Mouse (Mus musculus) lung, postnatal 0 days (tissue): ENCODE data around the gene Rimbp2. TPM values are rescaled to one million over a fixed set of nuclear protein-coding genes. Genes with fewer than 3 reads are reported as not detected.
"Not testable (repeated sequence)": the region's sequence is repeated elsewhere in the genome, so short reads cannot be mapped to it uniquely, and the experiment has no call there.

Experiments used
- ATAC-seq: fragments of 200-750 bp; cut with Nextera tagmentation; 2 replicates; pipeline ENCODE4 v1.8.0; 2017; ENCODE audit warnings: moderate library complexity
- DNase-seq: peaks from one replicate; pipeline ENCODE4 v3.0.0-alpha.2; 2016; ENCODE audit warnings: low spot score
- H3K27ac ChIP-seq: fragments of 300-500 bp; sonication (generic); 2 replicates; pipeline ENCODE4 v1.5.1; 2014; ENCODE audit warnings: antibody characterized with exemption, mild to moderate bottlenecking, low read length, mixed read lengths
- H3K27me3 ChIP-seq: fragments of 300-500 bp; sonication (generic); replicated peaks from 2 replicates; pipeline ENCODE4 v1.6.1; 2014; ENCODE audit warnings: low read length, mixed read lengths; ENCODE audit not compliant: insufficient read depth
- H3K36me3 ChIP-seq: fragments of 300-500 bp; sonication (generic); 2 replicates; pipeline ENCODE4 v1.6.1; 2014; ENCODE audit warnings: low read length, mixed read lengths; ENCODE audit not compliant: insufficient read depth
- H3K4me1 ChIP-seq: fragments of 300-500 bp; sonication (generic); 2 replicates; pipeline ENCODE4 v1.6.1; 2014; ENCODE audit warnings: antibody characterized with exemption, low read depth, low read length, mixed read lengths; ENCODE audit not compliant: insufficient read depth
- H3K4me2 ChIP-seq: fragments of 300-500 bp; sonication (generic); replicated peaks from 2 replicates; pipeline ENCODE4 v1.6.1; 2014; ENCODE audit warnings: low read depth, mild to moderate bottlenecking, low read length, moderate library complexity, mixed read lengths
- H3K4me3 ChIP-seq: fragments of 300-500 bp; sonication (generic); 2 replicates; pipeline ENCODE4 v1.5.1; 2014; ENCODE audit warnings: low read depth, low read length
- H3K9ac ChIP-seq: fragments of 300-500 bp; sonication (generic); replicated peaks from 2 replicates; pipeline ENCODE4 v1.6.1; 2014; ENCODE audit warnings: low read depth, mild to moderate bottlenecking
- H3K9me3 ChIP-seq: fragments of 300-500 bp; sonication (generic); 2 replicates; pipeline ENCODE4 v1.6.1; 2016; ENCODE audit warnings: low read length, mixed read lengths
- CTCF ChIP-seq: IDR thresholded peaks from 2 replicates; pipeline ENCODE4 v1.5.1; 2016; ENCODE audit warnings: antibody characterized with exemption, mild to moderate bottlenecking
- EP300 ChIP-seq: IDR thresholded peaks from 2 replicates; pipeline ENCODE4 v1.6.1; 2016; ENCODE audit warnings: antibody characterized with exemption, mild to moderate bottlenecking, control low read depth
- WGBS: fragments of 180-500 bp; shearing (Covaris S2); extraction: QIAGEN DNeasy Blood & Tissue Kit; methylation state at CpG from one replicate; pipeline ENCODE4 v1.1.7; 2014; 5-methylcytosine and 5-hydroxymethylcytosine counted together
- polyA plus RNA-seq: library from polyadenylated mRNA; unstranded; fragments of >200 nt; fragmentation: Nextera tagmentation; extraction: Ambion mirVana; gene quantifications from 2 replicates; pipeline ENCODE4 v1.2.1, GENCODE M21; 2015

The Rimbp2 gene
- polyA plus RNA-seq, 1 experiment from 2014 or later, result not detected

DNA sequence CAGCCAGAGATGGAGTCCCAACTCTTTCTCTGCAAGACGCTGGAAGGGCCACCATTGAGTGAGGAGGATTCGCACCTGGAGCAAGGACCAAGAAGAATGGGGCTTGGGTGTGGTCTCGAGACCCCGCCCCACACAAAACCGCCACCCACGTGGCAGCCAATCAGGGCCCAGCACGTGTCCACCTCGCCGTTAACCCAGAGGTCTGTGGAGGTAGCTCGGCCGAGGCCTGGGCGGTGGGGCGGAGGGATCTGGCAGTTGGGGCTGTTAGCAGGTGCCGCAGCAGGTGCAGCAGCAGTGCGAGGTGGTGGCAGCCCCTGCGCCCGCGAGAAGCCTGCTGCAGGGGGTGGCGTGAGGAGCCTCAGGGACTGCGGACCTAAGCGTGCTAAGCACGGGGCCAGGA is 217.4 kb downstream of the Rimbp2 start:
- DNase-seq, result no peak
- no peak overlapping the region for H3K27ac ChIP-seq
- no peak overlapping the region for H3K4me3 ChIP-seq
- no peak for ATAC-seq
- no peaks in the 10 kb centered on the region for H3K9me3 ChIP-seq
- TF ChIP-seq CTCF, result no peak
- TF ChIP-seq EP300, result no peak
- H3K9ac ChIP-seq, result no peak overlapping the region
- 68% methylated on average over 21 of the region's 22 CpGs for WGBS
- H3K4me2 ChIP-seq, result no peak overlapping the region
- no peaks in the 10 kb centered on the region for H3K4me1 ChIP-seq
- no peaks in the 10 kb centered on the region for H3K27me3 ChIP-seq
- no peaks in the 10 kb centered on the region for H3K36me3 ChIP-seq

DNA sequence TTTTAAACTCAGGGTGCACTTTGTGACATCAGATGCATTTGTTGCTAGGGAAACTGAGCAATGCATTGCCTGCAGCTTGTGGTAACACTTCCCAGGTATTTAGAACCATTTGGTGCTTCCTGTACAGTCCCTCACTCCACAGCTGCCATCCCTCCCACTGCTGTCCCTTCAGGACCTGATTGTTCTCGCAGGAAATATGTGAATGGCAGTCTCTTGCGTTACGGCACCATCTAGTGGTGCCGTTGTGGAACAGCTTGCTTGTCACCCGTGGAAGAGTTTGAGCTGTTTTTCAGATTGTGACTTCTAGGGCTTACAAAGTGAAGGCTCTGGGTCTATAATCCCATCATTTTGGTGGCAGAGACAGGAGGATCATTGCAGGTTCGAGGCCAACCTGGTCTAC is 219.3 kb downstream of the Rimbp2 start:
- Histone ChIP-seq H3K4me3 (no peak overlapping the region), H3K27me3 (no peaks in the 10 kb centered on the region), H3K27ac (no peak overlapping the region), H3K36me3 (no peaks in the 10 kb centered on the region), H3K9ac (no peak overlapping the region), H3K4me1 (no peaks in the 10 kb centered on the region), H3K9me3 (no peaks in the 10 kb centered on the region), H3K4me2 (no peak overlapping the region)
- TF ChIP-seq CTCF (peak; percentile 94), EP300 (no peak)
- 0% methylated on average over 6 of the region's 6 CpGs for WGBS
- no peak for ATAC-seq
- DNase-seq, result peak; percentile 73

DNA sequence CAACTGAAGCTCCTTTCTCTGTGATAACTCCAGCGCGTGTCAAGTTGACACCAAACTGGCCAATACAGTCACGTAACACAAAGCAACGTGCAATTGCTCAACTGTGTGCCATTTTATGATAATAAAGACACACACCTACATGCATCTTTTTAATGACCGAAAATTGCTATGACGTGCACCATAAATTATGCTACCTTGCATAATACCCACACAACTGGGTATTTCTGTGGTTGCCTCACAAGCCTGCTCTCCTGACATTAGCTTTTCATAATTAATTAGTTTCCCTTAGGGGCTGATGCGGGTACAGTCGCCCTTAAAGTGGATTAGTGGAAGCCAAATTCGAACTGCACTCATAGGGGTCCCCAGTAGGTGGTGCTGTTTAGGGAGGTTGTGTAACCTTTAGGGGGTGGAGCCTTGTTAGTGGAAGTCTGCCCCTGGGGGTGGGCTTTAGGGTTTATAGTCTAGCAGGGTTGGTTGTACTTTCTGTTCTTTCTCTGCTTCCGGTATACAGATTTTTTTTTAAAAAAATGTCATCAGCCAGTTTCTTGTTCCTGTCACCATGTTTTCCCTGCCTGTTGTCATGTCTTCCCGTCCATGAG is 220.8 kb downstream of the Rimbp2 start:
- H3K9ac ChIP-seq, result no peak overlapping the region
- no peak for TF ChIP-seq EP300
- peak; percentile 52 for TF ChIP-seq CTCF
- H3K4me2 ChIP-seq, result no peak overlapping the region
- no peak overlapping the region for H3K27ac ChIP-seq
- no peak overlapping the region for H3K4me3 ChIP-seq
- WGBS, result 73% methylated on average over 11 of the region's 11 CpGs
- no peaks in the 10 kb centered on the region for H3K9me3 ChIP-seq
- ATAC-seq (no peak), DNase-seq (peak; percentile 6)
- no peaks in the 10 kb centered on the region for H3K4me1 ChIP-seq
- H3K27me3 ChIP-seq, result no peaks in the 10 kb centered on the region
- no peaks in the 10 kb centered on the region for H3K36me3 ChIP-seq

DNA sequence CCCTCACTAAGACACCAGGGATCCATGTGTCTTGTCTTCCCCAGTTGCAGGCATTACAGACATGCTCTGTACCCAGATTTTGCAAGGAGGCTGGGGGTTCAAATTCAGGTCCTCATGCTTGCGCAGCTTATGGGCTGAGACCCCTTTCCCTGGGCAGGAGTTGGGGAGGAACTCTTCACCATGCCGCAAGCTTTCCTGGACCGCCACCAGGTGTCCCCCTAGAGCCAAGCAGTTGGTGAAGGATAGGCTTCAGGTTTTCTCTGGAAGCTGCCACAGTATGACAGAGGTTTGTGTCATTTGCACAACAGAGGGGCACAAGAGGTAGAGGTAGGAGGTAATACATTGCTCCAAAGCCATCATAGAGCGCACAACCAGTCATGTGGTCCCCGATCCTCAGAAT is 222.7 kb downstream of the Rimbp2 start:
- TF ChIP-seq CTCF, result peak; percentile 61
- TF ChIP-seq EP300, result no peak
- H3K4me1 ChIP-seq, result no peaks in the 10 kb centered on the region

DNA sequence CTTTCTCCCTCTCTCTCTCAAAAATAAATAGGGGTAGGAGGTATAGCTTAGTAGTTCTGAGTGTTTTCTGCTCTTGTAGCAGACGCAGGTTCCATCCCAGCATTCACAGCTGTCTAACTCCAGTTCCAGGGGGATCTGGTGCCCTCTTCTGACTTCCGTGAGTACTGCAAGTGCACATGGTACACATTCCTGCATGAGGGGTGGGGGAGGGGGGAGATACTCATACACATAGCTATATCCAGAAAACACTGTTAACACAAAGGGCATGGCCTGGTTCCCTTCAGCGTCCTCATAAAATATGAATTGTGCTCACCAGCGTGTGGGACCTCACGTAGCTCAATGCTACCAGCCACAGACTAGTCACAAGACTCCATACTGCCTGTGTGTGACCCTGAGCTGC is 223.9 kb downstream of the Rimbp2 start:
- Histone ChIP-seq H3K4me2 (no peak overlapping the region), H3K4me3 (no peak overlapping the region), H3K9me3 (no peaks in the 10 kb centered on the region), H3K27me3 (no peaks in the 10 kb centered on the region), H3K36me3 (no peaks in the 10 kb centered on the region), H3K9ac (no peak overlapping the region), H3K4me1 (no peaks in the 10 kb centered on the region), H3K27ac (no peak overlapping the region)
- ATAC-seq (no peak), DNase-seq (no peak)
- 76% methylated on average over 5 of the region's 5 CpGs for WGBS
- TF ChIP-seq EP300 (no peak), CTCF (peak; percentile 59)

More for the DNA sequence above, 222.7 kb downstream of the Rimbp2 start:
- DNase-seq (no peak), ATAC-seq (no peak)
- H3K4me2 ChIP-seq, result no peak overlapping the region
- H3K27ac ChIP-seq, result no peak overlapping the region
- no peak overlapping the region for H3K9ac ChIP-seq
- no peaks in the 10 kb centered on the region for H3K9me3 ChIP-seq
- no peak overlapping the region for H3K4me3 ChIP-seq
- no peaks in the 10 kb centered on the region for H3K36me3 ChIP-seq
- 39% methylated on average over 5 of the region's 5 CpGs for WGBS
- no peaks in the 10 kb centered on the region for H3K27me3 ChIP-seq

DNA sequence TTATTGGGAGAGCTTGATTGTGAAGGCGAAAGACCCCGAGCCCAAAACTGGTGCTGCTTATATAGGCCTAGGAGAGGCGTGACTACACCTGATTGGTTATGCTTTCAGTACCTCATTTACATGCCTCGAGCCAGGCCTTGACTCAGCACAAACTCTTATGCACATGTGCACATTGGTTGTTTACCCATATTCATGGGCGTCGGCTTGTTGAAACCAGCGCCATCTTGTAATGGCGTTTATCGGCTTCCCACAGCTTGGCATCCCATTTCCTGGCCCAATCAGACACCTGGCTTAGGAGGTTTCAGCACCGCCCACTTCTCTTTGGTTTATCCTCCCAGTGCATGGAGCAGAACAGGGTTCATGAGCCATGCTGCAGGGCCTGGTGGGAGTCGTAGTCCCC is 232.8 kb downstream of the Rimbp2 start:
- H3K27ac ChIP-seq, ATAC-seq, H3K4me3 ChIP-seq, H3K4me2 ChIP-seq, H3K27me3 ChIP-seq, H3K4me1 ChIP-seq, H3K36me3 ChIP-seq, DNase-seq, H3K9me3 ChIP-seq, H3K9ac ChIP-seq: not testable (repeated sequence)
- 89% methylated on average over 11 of the region's 11 CpGs for WGBS

DNA sequence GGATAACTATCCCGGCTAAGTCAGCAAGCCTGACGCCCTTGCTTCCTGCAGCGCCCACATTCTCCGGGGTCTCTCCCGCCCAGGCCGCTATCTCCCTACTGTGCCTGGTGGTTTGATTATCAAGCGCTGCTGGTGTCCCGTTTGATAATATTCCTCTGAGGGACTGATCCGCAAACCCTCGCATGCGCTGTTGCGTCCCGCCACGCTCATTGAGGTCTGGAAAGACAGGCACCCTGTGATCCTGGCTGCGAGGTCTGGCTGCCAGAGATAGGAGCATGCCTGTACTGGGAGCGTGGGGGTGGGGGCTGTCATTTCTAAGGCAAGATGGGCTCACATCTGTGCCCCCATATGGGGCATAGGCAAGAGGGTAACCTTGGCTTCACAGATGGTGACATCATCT is 238.1 kb downstream of the Rimbp2 start:
- Histone ChIP-seq H3K4me2 (no peak overlapping the region), H3K4me3 (no peak overlapping the region), H3K27ac (no peak overlapping the region), H3K9ac (no peak overlapping the region), H3K27me3 (no peaks in the 10 kb centered on the region), H3K4me1 (no peaks in the 10 kb centered on the region), H3K9me3 (no peaks in the 10 kb centered on the region), H3K36me3 (no peaks in the 10 kb centered on the region)
- WGBS, result 65% methylated on average over 16 of the region's 16 CpGs
- no peak for DNase-seq
- no peak for ATAC-seq
- TF ChIP-seq CTCF (no peak), EP300 (no peak)
